Mouse (Mus musculus) left cerebral cortex, adult 9 months (tissue): ENCODE measurements around the gene Dlg4.
"Not testable (repeated sequence)": the region's sequence is repeated elsewhere in the genome, so short reads cannot be mapped to it uniquely, and the experiment has no call there.

Source experiments
- DNase-seq, 2 experiments: peaks; one replicate each; pipeline ENCODE4 v3.0.0; 2022; ENCODE audit warnings: low spot score in 2 of 2

Gene Dlg4

DNA sequence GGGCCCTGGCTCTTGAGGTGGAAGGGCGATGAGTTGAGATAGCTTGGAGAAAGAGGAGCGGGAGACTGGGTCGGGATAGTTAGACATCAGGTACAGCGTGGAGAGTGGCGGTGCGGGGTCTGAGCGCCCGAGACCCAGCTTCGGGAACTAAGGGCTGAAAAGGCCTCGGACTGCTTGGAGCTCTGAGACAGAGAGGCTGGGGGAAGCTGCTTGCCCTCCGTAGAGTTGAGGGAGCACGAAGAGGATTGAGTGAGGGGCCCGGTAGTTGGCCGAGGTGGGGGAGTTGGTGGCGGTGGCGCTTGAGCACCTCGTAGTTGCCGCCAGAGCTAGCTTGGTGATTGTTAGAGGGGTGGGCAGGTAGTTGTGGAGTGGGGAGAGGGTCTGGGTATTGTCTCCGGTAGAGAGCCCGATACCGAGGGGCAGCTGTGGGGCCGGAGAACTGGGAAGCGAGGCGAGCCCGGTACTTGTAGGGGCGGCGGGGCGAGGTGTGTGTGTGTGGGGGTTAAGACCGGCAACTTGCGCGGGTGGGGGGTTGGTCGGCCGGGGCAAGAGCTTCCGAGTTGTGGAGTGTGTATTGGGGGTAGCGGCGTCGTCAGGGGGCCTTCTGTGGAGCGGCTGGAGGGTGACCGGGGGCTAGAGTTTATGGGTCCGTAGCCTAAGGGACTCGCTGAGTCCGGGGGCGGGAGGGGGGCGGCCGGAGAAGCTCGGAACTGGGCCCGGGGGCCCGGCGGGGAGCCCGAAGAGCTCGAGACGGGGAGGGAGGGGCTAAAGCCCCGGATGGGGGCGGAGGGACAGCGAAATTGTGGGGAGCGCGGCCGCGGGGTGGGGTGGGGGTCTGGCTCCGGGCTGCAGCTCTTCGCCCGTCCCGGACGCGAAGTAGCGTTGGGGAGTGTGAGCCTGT is 20.3 kb upstream of the Dlg4 start:
- no peak for DNase-seq

DNA sequence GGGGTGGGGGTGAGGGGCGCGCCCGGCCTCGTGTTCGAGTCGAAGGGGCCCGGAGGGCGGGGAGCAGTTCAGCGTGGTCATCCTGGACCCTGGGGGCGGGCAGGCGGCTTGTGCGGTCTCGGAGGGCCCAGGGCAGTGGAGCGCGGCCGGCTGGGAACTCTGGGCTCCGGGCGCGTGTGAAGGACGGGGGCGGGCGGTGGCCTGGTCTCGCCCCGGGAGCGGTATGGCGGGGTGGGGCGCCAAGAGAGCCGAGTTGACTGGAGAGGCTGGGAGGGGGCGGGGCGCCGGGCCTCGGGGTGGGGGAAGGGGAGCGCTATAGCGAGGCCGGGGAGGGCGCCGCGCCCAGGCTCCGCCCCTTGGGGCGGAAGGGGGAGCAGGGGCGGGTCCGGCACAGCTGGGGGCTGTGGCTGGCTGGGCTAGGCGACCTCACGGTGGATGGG is 19.7 kb upstream of the Dlg4 start:
- DNase-seq = peak in 1 of 2 experiments; percentile 64

DNA sequence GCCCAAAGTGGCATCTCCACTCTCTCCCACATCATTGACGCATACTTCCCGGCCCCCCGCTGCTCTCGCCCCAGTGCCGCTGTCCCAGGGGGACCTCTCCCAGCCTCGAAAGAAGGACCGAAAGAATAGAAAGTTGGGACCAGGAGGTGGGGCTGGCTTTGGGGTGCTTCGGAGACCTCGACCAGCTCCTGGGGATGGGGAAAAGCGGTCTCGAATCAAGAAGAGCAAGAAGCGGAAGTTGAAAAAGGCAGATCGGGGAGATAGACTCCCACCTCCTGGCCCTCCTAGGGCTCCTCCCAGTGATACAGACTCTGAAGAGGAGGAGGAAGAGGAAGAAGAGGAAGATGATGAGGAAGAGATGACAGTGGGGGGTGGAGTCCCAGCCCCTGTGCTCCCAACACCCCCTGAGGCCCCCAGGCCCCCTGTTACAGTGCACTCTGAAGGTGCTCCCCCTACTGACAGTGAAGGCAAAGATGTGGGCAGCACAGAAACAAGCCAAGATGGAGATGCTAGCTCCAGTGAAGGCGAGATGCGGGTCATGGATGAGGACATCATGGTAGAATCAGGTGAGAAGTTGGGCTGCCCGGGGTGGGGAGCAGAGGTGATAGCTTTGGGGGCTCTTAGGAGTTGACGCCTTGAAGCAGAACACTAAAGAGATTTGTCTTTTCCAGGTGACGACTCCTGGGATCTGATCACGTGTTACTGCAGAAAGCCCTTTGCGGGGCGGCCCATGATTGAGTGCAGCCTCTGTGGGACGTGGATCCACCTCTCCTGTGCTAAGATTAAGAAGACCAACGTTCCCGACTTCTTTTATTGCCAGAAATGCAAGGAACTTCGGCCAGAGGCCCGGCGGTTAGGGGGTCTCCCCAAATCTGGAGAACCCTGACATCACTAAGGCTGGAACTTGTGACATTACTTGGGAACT is 17.9 kb upstream of the Dlg4 start:
- no peak for DNase-seq

DNA sequence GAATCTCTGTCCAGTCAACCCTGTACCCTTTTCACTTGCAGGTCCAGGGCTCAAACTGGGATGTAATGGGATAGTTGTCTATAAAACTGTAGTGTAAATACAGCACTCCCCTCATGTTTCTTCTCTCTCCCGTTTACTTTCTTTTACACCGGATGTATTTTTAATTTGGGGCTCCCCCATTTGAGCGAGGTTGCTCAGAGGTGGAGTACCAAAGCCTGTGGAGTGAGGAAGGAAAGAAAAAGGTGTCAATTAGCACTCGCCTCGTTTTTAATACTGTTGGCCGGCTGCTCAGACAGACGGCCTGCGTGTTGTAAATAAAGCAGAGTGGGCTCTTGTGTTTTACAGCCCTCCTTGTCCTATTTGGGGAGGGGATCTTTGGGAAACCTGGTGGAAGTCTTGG is 17.1 kb upstream of the Dlg4 start:
- no peak for DNase-seq

DNA sequence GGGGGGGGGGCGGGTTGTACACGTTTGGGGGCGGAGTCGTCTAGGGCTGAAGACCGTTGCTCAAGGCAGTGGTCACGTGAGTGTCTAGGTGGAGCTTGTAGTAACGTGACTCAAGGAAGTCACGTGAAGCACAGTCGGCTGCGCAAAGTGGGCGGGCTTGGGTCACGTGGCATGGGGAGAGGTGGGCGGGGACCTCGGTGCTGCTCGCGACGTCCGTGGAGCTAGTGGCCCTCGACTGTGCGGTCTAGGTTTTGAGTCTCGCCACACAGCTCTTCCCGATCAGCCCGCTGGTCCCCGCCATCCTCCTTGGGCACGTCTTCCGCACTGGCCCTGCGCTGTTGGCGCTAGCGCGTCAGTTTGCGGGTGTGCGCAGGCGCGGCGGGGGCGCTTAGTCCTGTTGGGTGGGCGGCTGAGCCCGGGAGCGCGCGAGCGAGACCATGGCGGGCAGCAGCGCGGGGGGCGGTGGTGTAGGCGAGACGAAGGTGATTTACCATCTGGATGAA is 16.3 kb upstream of the Dlg4 start, which contains the start of gene Dvl2:
Gene Dvl2 (plus strand): TSS at position 200 of the 503 bp plus-strand sequence.
- DNase-seq = peak; percentile 86 to 91

DNA sequence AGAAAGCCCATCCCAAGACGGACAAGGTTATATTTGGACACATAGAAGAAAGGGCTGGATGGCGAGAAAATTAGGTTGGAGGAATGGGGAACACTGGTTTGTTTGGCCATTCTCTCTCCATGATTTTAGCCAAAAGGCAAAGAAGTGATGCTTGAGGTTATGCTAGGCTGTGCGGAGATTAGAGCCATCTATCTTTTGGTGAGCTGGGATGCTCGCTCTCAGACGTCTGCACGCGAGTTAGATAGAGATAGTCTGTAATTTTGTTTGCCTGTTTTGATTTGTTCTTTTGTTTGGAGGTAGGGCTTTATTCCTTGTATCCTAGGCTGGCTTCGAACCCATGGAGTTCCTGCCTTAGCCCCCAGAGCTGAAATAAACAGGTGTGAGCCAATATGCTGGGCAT is 15.6 kb upstream of the Dlg4 start:
- no peak for DNase-seq

DNA sequence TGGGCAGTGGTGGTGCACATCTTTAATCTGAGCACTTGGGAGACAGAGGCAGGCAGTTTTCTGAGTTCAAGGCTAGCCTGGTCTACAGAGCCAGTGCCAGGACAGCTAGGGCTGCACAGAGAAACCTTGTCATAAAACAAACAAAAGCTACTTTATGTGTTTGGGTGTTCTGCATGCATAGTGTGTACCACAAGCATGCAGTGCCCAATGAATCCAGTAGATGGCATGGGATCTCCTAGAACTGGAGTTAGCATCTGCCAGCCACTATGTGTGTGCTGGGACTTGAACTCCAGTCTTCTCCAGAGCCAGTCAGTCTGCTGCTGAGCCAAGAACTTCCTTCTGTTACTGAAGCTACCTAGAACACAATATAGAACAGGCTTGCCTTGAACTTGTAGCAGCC is 14.9 kb upstream of the Dlg4 start:
- DNase-seq = no peak

DNA sequence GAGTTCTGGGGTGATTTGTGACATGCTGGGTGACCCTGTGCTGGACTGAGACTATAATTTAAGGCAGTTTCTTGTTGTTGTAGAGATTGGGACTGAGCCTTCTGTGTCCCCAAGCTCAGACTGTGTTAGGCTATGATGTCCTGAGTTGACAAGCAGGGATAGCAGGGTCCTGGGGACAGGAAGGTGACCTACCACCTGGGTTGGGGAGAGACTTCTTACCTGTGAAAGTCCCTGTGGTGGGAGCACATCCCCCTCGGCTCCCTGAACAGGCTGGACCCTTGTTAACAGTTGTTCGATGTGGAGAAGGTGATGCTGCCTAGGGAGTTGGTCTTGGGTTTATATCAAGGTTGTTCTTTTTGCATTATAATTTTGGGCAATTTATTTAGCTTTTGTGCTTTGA is 14.3 kb upstream of the Dlg4 start:
- no peak for DNase-seq

DNA sequence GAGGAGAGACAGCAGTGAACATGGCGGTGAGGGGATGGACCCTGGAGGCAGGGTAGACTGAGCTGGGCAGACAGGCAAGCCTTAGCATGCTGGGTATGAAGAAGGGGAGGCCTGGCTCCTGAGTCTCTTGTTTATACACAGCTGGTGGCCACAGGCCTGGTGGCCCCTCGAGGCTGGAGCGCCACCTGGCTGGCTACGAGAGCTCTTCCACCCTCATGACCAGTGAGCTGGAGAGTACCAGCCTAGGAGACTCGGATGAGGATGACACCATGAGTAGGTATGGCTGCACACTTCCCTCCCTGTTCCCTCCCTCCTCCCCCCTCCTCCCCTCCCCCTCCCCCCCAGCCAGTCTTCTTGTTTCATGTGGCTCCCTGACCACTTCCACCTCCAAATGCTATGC is 11.2 kb upstream of the Dlg4 start:
- DNase-seq = no peak

DNA sequence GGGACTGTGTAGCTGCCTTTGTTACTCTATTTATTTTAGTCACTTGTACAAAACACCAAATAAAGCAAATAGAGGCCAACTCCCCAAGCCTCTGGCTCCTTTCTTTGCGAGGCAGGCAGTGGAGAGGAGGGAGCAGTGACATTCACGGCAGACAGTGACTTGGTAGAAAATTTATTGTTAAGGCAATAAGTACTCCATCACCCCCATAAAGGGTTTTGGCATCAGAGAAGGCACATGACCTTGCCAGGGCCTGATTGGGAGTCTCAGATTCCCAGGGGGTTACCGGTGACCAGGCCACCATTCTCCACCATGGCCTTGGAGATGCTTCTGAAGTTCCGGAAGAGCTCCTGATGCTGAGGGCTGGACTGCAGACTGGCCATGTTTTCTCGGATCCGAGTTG is 6.7 kb upstream of the Dlg4 start:
- no peak for DNase-seq

DNA sequence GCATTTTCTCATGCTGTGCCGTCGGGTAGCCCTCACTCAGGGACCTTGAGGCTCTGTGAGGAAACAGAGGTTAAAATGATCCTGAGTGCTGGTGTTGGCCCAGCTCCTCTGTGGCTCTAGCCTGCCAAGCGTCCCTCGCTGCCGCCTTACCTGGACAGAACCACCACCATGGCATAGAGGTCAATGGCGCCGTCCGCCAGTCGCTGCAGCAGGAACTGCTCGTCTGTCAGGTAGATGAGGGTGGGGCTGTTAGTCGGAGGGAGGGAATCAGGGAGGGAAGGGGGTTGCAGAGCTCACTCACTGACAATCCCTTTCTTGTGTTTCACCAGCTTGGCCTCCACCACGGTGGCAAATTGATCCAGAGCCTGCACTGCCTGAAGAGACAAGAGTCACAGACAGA is 6.2 kb upstream of the Dlg4 start:
- no peak for DNase-seq

DNA sequence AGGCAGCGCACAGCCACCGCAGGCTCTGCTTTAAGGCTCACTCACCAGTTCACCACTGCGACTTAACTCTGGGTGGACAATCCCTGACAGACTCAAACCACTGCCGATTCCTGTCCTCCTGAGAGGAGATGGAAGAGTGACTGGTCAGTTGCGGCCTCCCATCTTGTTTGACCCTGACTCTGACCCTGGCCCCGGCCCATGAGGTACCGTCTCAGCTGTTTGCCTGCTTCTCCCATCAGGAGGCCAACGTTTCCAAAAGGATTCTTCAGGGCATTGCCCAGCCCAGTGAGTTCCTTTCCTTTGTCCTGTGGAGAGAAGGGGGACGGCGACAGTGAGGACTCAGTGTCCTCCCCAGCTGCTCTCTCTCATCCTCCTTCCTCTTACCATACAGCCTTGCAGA is 5.8 kb upstream of the Dlg4 start:
- DNase-seq = no peak

DNA sequence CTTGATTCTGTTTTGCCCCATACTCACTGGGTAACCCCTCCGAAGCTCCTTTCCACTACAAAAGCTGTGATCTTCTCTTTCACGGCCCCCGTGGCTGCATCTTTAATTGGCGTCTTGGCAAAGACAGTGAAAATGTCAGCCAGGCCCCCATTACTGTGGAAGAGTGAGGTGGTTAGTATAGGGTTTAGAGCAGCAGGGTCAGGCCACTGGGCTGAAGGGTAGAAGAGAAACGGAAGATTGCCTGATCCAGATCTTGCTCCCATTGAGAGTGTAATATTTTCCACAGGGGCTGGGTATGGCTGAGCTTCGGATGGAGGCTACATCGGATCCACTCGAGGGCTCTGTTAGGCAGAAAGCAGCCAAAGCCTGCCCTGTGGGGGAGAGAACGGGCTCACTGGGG is 3.8 kb upstream of the Dlg4 start:
- no peak for DNase-seq

DNA sequence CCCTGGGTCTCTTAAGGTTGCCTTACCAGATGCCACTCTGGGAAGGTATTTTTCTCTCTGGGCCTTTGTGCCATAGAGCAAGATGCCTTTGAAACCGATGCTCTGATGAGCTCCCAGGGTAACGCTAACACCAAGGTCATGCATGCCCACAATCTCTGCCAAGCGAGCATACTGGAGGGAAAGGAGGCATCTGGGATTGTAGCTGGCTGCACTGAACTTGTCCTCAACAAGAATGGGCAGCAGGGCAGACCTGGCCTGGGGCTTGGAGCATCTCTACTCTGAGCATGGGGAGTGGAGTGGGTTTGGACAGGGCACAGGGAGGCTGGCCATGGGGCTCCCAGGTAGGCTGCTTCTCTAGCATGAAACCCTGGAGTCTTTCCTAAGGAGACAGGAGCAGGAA is 3.3 kb upstream of the Dlg4 start:
- DNase-seq = no peak

DNA sequence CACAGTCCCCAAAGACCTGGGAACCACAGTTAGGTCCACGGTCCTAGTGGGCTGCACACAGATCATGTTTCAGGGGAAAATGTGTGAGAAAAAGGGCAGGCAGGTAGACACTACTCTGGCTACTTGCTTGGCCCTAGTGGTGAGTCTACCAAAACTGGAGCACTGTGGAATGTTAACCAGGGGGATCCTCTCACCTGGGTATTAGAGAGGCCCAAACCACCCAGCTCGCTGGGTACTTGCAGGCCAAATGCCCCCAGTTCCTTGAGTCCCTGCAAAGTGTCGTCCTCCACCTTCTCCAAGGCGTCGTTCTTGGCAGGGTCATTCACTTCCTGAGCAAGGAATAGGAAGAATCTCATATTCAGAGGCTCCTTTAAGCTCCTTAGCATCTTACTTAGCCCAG is 2.7 kb upstream of the Dlg4 start:
- no peak for DNase-seq

DNA sequence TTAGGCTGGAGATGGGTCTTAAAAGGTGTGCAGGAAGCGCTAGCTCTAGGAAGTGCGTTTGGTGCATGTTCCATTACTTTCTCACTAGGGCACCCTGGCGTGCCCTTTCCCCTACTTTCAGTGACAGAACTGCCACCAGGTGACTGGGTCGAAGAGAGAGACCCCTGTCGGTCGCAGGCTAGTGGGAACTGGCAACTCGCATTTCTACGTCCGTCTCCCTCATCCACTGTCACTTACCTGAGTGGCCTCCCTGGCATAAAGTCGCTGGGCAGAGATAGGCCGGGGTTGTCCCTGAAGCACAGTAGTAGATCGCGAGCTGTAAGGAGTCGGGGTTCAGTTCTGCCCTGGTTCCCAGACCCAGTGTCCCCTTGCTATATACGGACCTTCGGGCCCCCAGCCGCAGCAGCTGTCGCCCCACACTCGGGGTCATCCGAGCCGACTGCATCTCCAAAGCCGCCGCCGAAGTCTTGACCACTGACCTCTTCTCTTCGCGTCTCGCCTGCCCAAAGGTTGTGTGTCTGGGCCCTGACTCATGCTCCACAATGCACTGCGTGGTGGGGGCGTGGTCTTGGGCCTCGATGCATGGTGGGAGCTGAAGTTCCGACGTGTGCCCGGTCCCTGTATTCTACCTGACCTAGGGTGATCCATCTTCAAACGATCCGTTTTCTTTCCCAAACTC is 1.7 kb upstream of the Dlg4 start, which contains the start of gene Acadvl:
Gene Acadvl (minus strand): TSS at position 532 of the 679 bp plus-strand sequence.
- DNase-seq = peak in 1 of 2 experiments; percentile 86

DNA sequence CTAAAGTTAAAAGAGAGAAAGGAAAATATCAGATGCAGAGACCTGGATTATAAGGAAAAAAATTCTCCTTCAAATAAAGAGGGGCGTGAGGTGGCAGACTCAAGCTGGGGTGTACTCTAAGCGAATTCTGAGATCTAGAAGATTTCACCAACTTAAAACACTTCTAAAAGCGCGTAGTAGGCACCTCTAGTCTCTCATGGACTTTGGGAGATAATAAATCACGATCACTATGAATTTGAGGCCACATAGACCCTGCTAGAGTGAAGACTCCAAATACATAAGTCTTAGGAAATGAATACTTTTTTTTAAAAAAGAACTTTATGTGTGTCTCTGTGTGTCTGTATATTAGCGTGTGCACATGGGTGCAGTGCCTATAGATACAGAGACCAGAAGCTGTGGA is 1.1 kb upstream of the Dlg4 start:
- DNase-seq = no peak

DNA sequence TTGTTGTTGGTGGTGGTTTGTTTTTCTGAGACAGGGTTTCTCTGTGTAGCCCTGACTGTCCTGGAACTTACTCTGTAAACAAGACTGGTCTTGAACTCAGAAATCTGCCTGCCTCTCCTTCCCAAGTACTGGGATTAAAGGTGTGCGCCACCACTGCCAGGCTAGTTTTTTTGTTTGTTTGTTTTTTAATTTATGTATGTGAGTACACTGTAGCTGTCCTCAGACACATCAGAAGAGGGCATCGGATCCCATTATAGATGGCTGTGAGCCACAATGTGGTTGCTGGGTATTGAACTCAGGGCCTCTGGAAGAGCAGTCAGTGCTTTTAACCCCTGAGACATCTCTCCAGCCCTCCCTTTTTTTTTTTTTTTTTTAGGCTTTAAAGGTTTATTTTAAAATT is 565 bp upstream of the Dlg4 start:
- DNase-seq = not testable (repeated sequence)

DNA sequence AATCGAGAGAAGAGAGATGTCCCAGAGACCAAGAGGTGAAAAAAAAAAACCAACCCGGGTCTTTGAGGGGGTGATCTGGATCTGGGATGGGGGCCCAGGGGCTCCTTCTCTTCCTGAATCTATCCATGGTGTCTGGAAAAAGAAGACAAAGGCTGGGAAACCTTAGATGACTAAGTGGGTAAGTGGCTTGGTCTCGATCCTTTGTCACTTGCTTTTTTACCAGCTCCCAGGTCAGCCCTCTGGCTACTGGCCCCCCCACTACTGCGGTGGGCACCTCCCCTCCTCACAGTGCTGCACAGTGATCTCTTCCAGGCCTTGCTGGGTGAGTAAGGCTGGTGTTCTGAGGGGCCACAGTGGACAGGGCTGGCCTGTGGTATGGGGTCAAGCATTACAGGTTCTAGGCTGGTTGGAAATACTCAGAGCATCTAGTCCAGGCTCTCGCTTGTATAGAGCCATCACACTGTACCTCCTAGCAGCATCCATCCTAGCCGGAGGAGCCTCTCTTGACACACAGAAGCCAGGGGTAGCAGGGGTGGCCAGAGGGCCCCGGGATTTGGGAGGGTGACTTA is 541 bp downstream of the Dlg4 start:
- DNase-seq = no peak

DNA sequence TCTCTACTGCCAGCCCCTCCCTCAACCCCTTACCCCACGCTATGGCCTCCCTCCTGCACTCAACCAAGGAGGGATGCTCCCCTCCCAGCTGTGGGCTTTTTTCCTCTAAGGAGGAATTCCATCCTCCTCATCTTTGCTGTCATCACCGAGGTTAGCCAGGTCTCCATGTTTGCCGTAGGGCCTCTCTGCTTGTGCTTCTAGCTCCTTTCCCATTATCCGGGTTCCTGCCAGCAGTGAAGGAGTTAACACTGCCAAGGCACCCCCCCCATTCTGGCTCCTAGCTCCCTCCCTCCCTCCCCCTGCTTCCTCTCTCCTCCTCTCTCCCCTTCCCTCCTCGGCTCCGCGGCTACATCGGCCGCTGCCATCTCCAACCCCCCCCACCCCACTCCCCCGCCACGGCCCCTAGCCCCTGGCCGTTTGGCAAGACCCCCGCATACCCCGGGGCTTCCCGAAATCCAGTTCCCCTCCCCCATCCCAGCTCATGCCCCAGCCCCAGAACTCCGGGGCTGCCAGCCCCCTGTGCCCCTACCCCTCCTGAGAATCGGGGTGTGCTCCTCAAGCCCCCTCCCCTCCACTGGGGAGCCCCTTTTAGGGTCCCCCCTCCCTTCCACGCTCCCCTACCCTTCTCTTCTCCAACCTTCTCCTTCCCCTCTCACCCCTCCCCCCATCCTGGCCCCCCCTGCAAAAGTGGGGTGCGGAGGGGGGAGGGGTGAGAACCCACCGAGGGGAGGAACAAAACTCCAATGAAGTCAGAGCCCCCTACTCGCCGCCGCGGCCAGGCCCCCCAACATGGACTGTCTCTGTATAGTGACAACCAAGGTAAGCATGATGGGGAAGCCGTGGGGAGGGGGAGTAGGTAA is 1.6 kb downstream of the Dlg4 start:
- peak in 1 of 2 experiments; percentile 67 for DNase-seq
